Mouse (Mus musculus) ES-Bruce4 (cell line): ENCODE data around the gene Zfp985. TPM values are rescaled to one million over a fixed set of nuclear protein-coding genes. Genes with fewer than 3 reads are reported as not detected.
"Not testable (repeated sequence)": the region's sequence is repeated elsewhere in the genome, so short reads cannot be mapped to it uniquely, and the experiment has no call there.

Experiments used
- H3K27ac ChIP-seq: 2 replicates; pipeline ENCODE4 v1.5.1; 2012; ENCODE audit warnings: low read length, inconsistent platforms; ENCODE audit not compliant: insufficient read depth
- H3K27me3 ChIP-seq: 2 replicates; pipeline ENCODE4 v1.6.1; 2012; ENCODE audit warnings: mild to moderate bottlenecking, low read length, inconsistent platforms; ENCODE audit not compliant: control insufficient read depth, poor library complexity, insufficient read depth, severe bottlenecking
- H3K36me3 ChIP-seq: 2 replicates; pipeline ENCODE4 v1.6.1; 2012; ENCODE audit warnings: inconsistent platforms, mild to moderate bottlenecking, low read length, moderate library complexity; ENCODE audit not compliant: control insufficient read depth, poor library complexity, insufficient read depth, severe bottlenecking
- H3K4me1 ChIP-seq: one replicate; pipeline ENCODE4 v1.8.1; 2011; ENCODE audit warnings: low read length; ENCODE audit not compliant: control insufficient read depth, insufficient read depth
- H3K4me3 ChIP-seq: 2 replicates; pipeline ENCODE4 v1.5.1; 2011; ENCODE audit warnings: low read depth, mild to moderate bottlenecking, low read length
- H3K9ac ChIP-seq: 2 replicates; pipeline ENCODE4 v1.6.1; 2012; ENCODE audit warnings: low read depth, mild to moderate bottlenecking, inconsistent platforms; ENCODE audit not compliant: poor library complexity, severe bottlenecking
- H3K9me3 ChIP-seq: replicated peaks from 2 replicates; pipeline ENCODE4 v1.6.1; 2012; ENCODE audit warnings: mild to moderate bottlenecking, low read length, inconsistent platforms; ENCODE audit not compliant: control insufficient read depth, poor library complexity, insufficient read depth, severe bottlenecking
- CTCF ChIP-seq: IDR thresholded peaks from one replicate; pipeline ENCODE4 v1.8.1; 2011; ENCODE audit warnings: low read depth, low read length
- EP300 ChIP-seq: IDR thresholded peaks from 2 replicates; pipeline ENCODE4 v1.6.1; 2011; ENCODE audit warnings: low read depth, low read length; ENCODE audit not compliant: insufficient read depth
- POLR2A ChIP-seq: IDR thresholded peaks from one replicate; pipeline ENCODE4 v1.8.1; 2011; ENCODE audit warnings: low read length; ENCODE audit not compliant: insufficient read depth
- polyA plus RNA-seq: library from polyadenylated mRNA; stranded (reverse); fragments of >200 nt; gene quantifications from 2 replicates; pipeline ENCODE4 v1.2.4, GENCODE M21; 2011; ENCODE audit warnings: low read depth; ENCODE audit not compliant: missing spikeins, insufficient read depth, insufficient read length

Gene Zfp985
- polyA plus RNA-seq, 1 experiment = 14.2 TPM

- H3K36me3 ChIP-seq = peaks cover 8% of the 10 kb centered on the region
- no peaks in the 10 kb centered on the region for H3K27me3 ChIP-seq
- no peak overlapping the region for H3K4me3 ChIP-seq
- H3K4me1 ChIP-seq = no peaks in the 10 kb centered on the region
- H3K9ac ChIP-seq = no peak overlapping the region
- H3K27ac ChIP-seq = no peak overlapping the region
- TF ChIP-seq CTCF (no peak), POLR2A (no peak), EP300 (no peak)
- H3K9me3 ChIP-seq = no peaks in the 10 kb centered on the region; the same call in 1 of the 2 replicates
These were observed 12.5 kb downstream of the Zfp985 start for GRCm38 (mm10) chr4:147565426-147566220.

GRCm38 (mm10) chr4:147571156-147571555 is 18.1 kb downstream of the Zfp985 start:
- H3K9ac ChIP-seq, H3K27ac ChIP-seq, H3K27me3 ChIP-seq, H3K9me3 ChIP-seq, H3K4me3 ChIP-seq, H3K36me3 ChIP-seq, H3K4me1 ChIP-seq: not testable (repeated sequence)

- not testable (repeated sequence) for H3K27ac ChIP-seq, H3K9ac ChIP-seq, H3K36me3 ChIP-seq, H3K27me3 ChIP-seq, H3K4me1 ChIP-seq, H3K4me3 ChIP-seq
- H3K9me3 ChIP-seq = peaks cover 13% of the 10 kb centered on the region; the same call in 1 of the 2 replicates
These were observed 26.3 kb downstream of the Zfp985 start for GRCm38 (mm10) chr4:147579371-147579770.

- Histone ChIP-seq H3K4me3 (no peak overlapping the region), H3K36me3 (no peaks in the 10 kb centered on the region), H3K9ac (no peak overlapping the region), H3K9me3 (peaks cover 30% of the 10 kb centered on the region), H3K27me3 (no peaks in the 10 kb centered on the region; the same call in 1 of the 2 replicates), H3K4me1 (no peaks in the 10 kb centered on the region), H3K27ac (no peak overlapping the region)
- TF ChIP-seq EP300 = no peak
- TF ChIP-seq CTCF = no peak
- no peak for TF ChIP-seq POLR2A
These were observed 33.7 kb downstream of the Zfp985 start for GRCm38 (mm10) chr4:147586511-147587473.

- not testable (repeated sequence) for H3K27me3 ChIP-seq, H3K9ac ChIP-seq, H3K4me3 ChIP-seq, H3K27ac ChIP-seq, H3K4me1 ChIP-seq, H3K36me3 ChIP-seq, H3K9me3 ChIP-seq
These were observed 41.6 kb downstream of the Zfp985 start for GRCm38 (mm10) chr4:147594630-147595029.

GRCm38 (mm10) chr4:147597685-147598084 is 44.6 kb downstream of the Zfp985 start:
- no peak overlapping the region for H3K4me3 ChIP-seq
- H3K4me1 ChIP-seq = no peaks in the 10 kb centered on the region
- H3K9me3 ChIP-seq = no peaks in the 10 kb centered on the region
- no peak for TF ChIP-seq EP300
- no peaks in the 10 kb centered on the region for H3K36me3 ChIP-seq
- no peak overlapping the region for H3K27ac ChIP-seq
- H3K9ac ChIP-seq = no peak overlapping the region
- peaks cover 2% of the 10 kb centered on the region; the same call in 1 of the 2 replicates for H3K27me3 ChIP-seq
